Mouse (Mus musculus): ENCODE results near the gene Gm45021.

- TF ChIP-seq CHD2 (IDR thresholded peaks at IDR 0.05; ENCODE audit: low read depth, low read length) (no peak), HCFC1 (IDR thresholded peaks at IDR 0.05; ENCODE audit: borderline replicate concordance, insufficient read depth, low read length) (no peak), MAFK (IDR thresholded peaks at IDR 0.05; ENCODE audit: insufficient read depth, low read depth, low read length) (no peak), ZNF384 (IDR thresholded peaks at IDR 0.05; ENCODE audit: low read depth, low read length) (no peak), ZC3H11A (IDR thresholded peaks at IDR 0.05; ENCODE audit: borderline replicate concordance, low read depth, low read length) (no peak)
These were observed 11.2 kb downstream of the Gm45021 start for GRCm38 (mm10) chr6:48600594-48600993.
